Comparison of ENCODE assay signal across 19 mouse cellular contexts in genomic region chr2:92658293-92659150, GRCm38 (mm10). TPM values are rescaled to one million over a fixed set of nuclear protein-coding genes. Genes with fewer than 3 reads are reported as not detected.
A peak's percentile ranks its signal among the peaks of the same experiment; 100 is the strongest.
DNase-seq lines count a peak whose midpoint lies in the region; ATAC-seq and TF ChIP-seq lines count a peak whose summit lies in the region.
"Had no signal": no experiment of that assay in that cellular context is flagged by ENCODE, and none has a peak within 500 bp of the region (broad histone marks: within the 10 kb centered on the region; RNA-seq: fewer than 3 reads in every experiment).

No protein-coding gene starts in this region.

- no peaks in the 10 kb centered on the region for H3K27me3 ChIP-seq in forebrain, embryonic 13.5 days
- H3K27me3 ChIP-seq in forebrain, embryonic 16.5 days (replicated peaks; ENCODE audit: control insufficient read depth, insufficient read depth, low read length): no peaks in the 10 kb centered on the region
- peaks cover 38% of the 10 kb centered on the region for H3K27me3 ChIP-seq in CH12.LX (replicated peaks)
- H3K27me3 ChIP-seq in midbrain, embryonic 15.5 days (replicated peaks): no peaks in the 10 kb centered on the region
- H3K27me3 ChIP-seq: embryonic facial prominence, embryonic 15.5 days; heart, embryonic 12.5 days; hindbrain, embryonic 15.5 days had no signal

- H3K27ac ChIP-seq in forebrain, embryonic 13.5 days: no peak overlapping the region
- no peak overlapping the region for H3K27ac ChIP-seq in forebrain, embryonic 16.5 days (ENCODE audit: low read length)
- H3K27ac ChIP-seq in CH12.LX (ENCODE audit: insufficient read depth, low read depth): no peak overlapping the region
- no peak overlapping the region for H3K27ac ChIP-seq in midbrain, embryonic 15.5 days
- H3K27ac ChIP-seq: embryonic facial prominence, embryonic 15.5 days; gastrocnemius, adult 2 months; hindbrain, embryonic 15.5 days had no signal

- no peak for TF ChIP-seq EP300 in CH12.LX (IDR thresholded peaks at IDR 0.05; ENCODE audit: low read length)

- no peak for TF ChIP-seq CTCF in CH12.LX (conservative IDR thresholded peaks at IDR 0.05 in 1 of 2, IDR thresholded peaks at IDR 0.05 in 1 of 2; ENCODE audit: low read depth in 2 of 2, low read length in 2 of 2)

- no peak for TF ChIP-seq RAD21 in CH12.LX (IDR thresholded peaks at IDR 0.05; ENCODE audit: low read depth, low read length)

- no peaks in the 10 kb centered on the region for H3K9me3 ChIP-seq in forebrain, embryonic 13.5 days (replicated peaks)
- no peaks in the 10 kb centered on the region for H3K9me3 ChIP-seq in forebrain, embryonic 16.5 days (ENCODE audit: control insufficient read depth, low read length)
- H3K9me3 ChIP-seq in CH12.LX (replicated peaks; ENCODE audit: low read length): peaks cover 7% of the 10 kb centered on the region
- no peaks in the 10 kb centered on the region for H3K9me3 ChIP-seq in midbrain, embryonic 15.5 days
- H3K9me3 ChIP-seq: embryonic facial prominence, embryonic 15.5 days; heart, embryonic 12.5 days; hindbrain, embryonic 15.5 days had no signal

- 0 out of 2 replicates have a peak, but pooled peaks cover 7% of the 10 kb centered on the region for H3K4me1 ChIP-seq in forebrain, embryonic 13.5 days
- no peaks in the 10 kb centered on the region for H3K4me1 ChIP-seq in forebrain, embryonic 16.5 days (replicated peaks; ENCODE audit: control insufficient read depth, insufficient read depth, low read length)
- H3K4me1 ChIP-seq in CH12.LX (ENCODE audit: control insufficient read depth in 1 of 2, insufficient read depth in 2 of 2): peaks cover under 1 to 29% of the 10 kb centered on the region in 2 experiments; a peak in 2 of 4 replicates
- H3K4me1 ChIP-seq in midbrain, embryonic 15.5 days: no peaks in the 10 kb centered on the region
- H3K4me1 ChIP-seq: embryonic facial prominence, embryonic 15.5 days; heart, embryonic 12.5 days; hindbrain, embryonic 15.5 days had no signal

- WGBS in forebrain, embryonic 13.5 days: 26% methylated on average over 1 of the region's 1 CpGs
- WGBS in forebrain, embryonic 16.5 days: 25% methylated on average over 1 of the region's 1 CpGs
- WGBS in midbrain, embryonic 15.5 days: 22% methylated on average over 1 of the region's 1 CpGs

- H3K79me2 ChIP-seq in CH12.LX (replicated peaks; ENCODE audit: control insufficient read depth, extremely low read depth, insufficient read depth, poor library complexity, severe bottlenecking): no peaks in the 10 kb centered on the region

- no peak overlapping the region for H3K4me3 ChIP-seq in forebrain, embryonic 13.5 days
- no peak overlapping the region for H3K4me3 ChIP-seq in forebrain, embryonic 16.5 days (replicated peaks; ENCODE audit: low read length)
- no peak overlapping the region for H3K4me3 ChIP-seq in CH12.LX (replicated peaks in 1 of 3; ENCODE audit: low read depth in 2 of 3, low read length in 2 of 3, poor library complexity in 1 of 3)
- H3K4me3 ChIP-seq in midbrain, embryonic 15.5 days: no peak overlapping the region
- H3K4me3 ChIP-seq: embryonic facial prominence, embryonic 15.5 days; erythroblast, embryonic 14.5 days; gastrocnemius, adult 2 months; heart, embryonic 12.5 days; hindbrain, embryonic 15.5 days had no signal

- H3K9ac ChIP-seq in forebrain, embryonic 13.5 days: no peak overlapping the region
- H3K9ac ChIP-seq in forebrain, embryonic 16.5 days (replicated peaks; ENCODE audit: low read depth, low read length): no peak overlapping the region
- no peak overlapping the region for H3K9ac ChIP-seq in CH12.LX (ENCODE audit: insufficient read depth, low read depth)
- H3K9ac ChIP-seq in midbrain, embryonic 15.5 days: no peak overlapping the region
- H3K9ac ChIP-seq: embryonic facial prominence, embryonic 15.5 days; heart, embryonic 12.5 days; hindbrain, embryonic 15.5 days had no signal

- no peak for TF ChIP-seq POLR2A in CH12.LX (IDR thresholded peaks at IDR 0.05; ENCODE audit: low read depth, low read length)

- in situ Hi-C loops in CH12.LX (cut with MboI; ENCODE audit: low pct_ligation_motif_present, low pct_unique_long_range_greater_than_20kb, low sequenced_read_pairs): no loop called here

- DNase-seq in CH12.LX (ENCODE audit: extremely low read depth) (no peak), ZHBTc4 (ENCODE audit: low read depth, low spot score) (peak; percentile 42)
- DNase-seq in adrenal gland, postnatal 36 days: no peak
- no peak for DNase-seq in cerebellum, postnatal 36 days
- DNase-seq: adrenal gland, postnatal 10 days; cerebellum, adult 18-20 months; cerebellum, adult 9-11 months; embryo, embryonic 11 days; gastrocnemius, adult 2 months; gastrocnemius, postnatal 25 days had no signal

- dilution Hi-C loops in CH12.LX (cut with MboI; ENCODE audit: extremely low pct_ligation_motif_present, extremely low pct_unique_long_range_greater_than_20kb, low sequenced_read_pairs): no loop called here

- H3K36me3 ChIP-seq in forebrain, embryonic 13.5 days (ENCODE audit: poor library complexity, severe bottlenecking): no peaks in the 10 kb centered on the region
- no peaks in the 10 kb centered on the region for H3K36me3 ChIP-seq in forebrain, embryonic 16.5 days (ENCODE audit: control insufficient read depth, insufficient read depth)
- H3K36me3 ChIP-seq in CH12.LX (replicated peaks in 1 of 2; ENCODE audit: control insufficient read depth in 1 of 2, insufficient read depth in 1 of 2, low read length in 1 of 2): no peaks in the 10 kb centered on the region
- no peaks in the 10 kb centered on the region for H3K36me3 ChIP-seq in midbrain, embryonic 15.5 days (replicated peaks)
- H3K36me3 ChIP-seq: embryonic facial prominence, embryonic 15.5 days; heart, embryonic 12.5 days; hindbrain, embryonic 15.5 days had no signal

- no peak overlapping the region for H3K4me2 ChIP-seq in forebrain, embryonic 13.5 days
- no peak overlapping the region for H3K4me2 ChIP-seq in forebrain, embryonic 16.5 days (ENCODE audit: low read length)
- no peak overlapping the region for H3K4me2 ChIP-seq in CH12.LX (ENCODE audit: insufficient read depth, low read depth, poor library complexity, severe bottlenecking)
- no peak overlapping the region for H3K4me2 ChIP-seq in midbrain, embryonic 15.5 days
- H3K4me2 ChIP-seq: embryonic facial prominence, embryonic 15.5 days; heart, embryonic 12.5 days; hindbrain, embryonic 15.5 days had no signal

- 0 out of 2 replicates have a peak, but pooled peaks have one; percentile 27 for ATAC-seq in forebrain, embryonic 13.5 days
- ATAC-seq in forebrain, embryonic 16.5 days: no peak
- ATAC-seq in midbrain, embryonic 15.5 days (replicated peaks): 0 out of 2 replicates have a peak, but pooled peaks have one; percentile 33
- ATAC-seq: inflammation-experienced regulatory T-cells, adult 6 months had no signal

TF ChIP-seq in CH12.LX, 34 proteins besides CTCF, POLR2A, EP300 and RAD21:
- TF ChIP-seq SIN3A (IDR thresholded peaks at IDR 0.05; ENCODE audit: low read length) (no peak), NRF1 (IDR thresholded peaks at IDR 0.05; ENCODE audit: low read depth, low read length) (no peak), MAFK (IDR thresholded peaks at IDR 0.05; ENCODE audit: insufficient replicate concordance, low read length) (peak; percentile 75), BHLHE40 (IDR thresholded peaks at IDR 0.05; ENCODE audit: low read depth, low read length) (no peak), E2F4 (IDR thresholded peaks at IDR 0.05; ENCODE audit: insufficient replicate concordance, low read depth, low read length) (no peak), JUND (conservative IDR thresholded peaks at IDR 0.05; ENCODE audit: low read depth, low read length) (no peak), USF1 (IDR thresholded peaks at IDR 0.05; ENCODE audit: low read depth, low read length) (no peak), POLR2AphosphoS2 (IDR thresholded peaks at IDR 0.05; ENCODE audit: low read depth, low read length) (no peak)

RNA-seq across cellular contexts. Expression of gene Chst1, which starts 59.0 kb away (rescaled TPM):
- polyA plus RNA-seq in forebrain, embryonic 13.5 days (2015; fragmentation: Nextera tagmentation; extraction: Ambion mirVana): 13.9 and 18.9 TPM in 2 replicates
- polyA plus RNA-seq in forebrain, embryonic 16.5 days (2015; fragmentation: Nextera tagmentation; extraction: Ambion mirVana): 18.8 and 27.3 TPM in 2 replicates
- total RNA-seq in CH12.LX (2012; rRNA removed): not detected in 2 replicates
- total RNA-seq in CH12.LX (2014; rRNA removed): not detected in 2 replicates
- polyA plus RNA-seq in CH12.LX (2012; ENCODE audit: insufficient read length, low read depth): not detected in 2 replicates
- 48.0 and 49.6 TPM in 2 replicates for polyA plus RNA-seq in midbrain, embryonic 15.5 days (2015; fragmentation: Nextera tagmentation; extraction: Ambion mirVana)
- 10 to 100 TPM; 10.2 to 15.1 TPM for total RNA-seq in adrenal gland, postnatal 36 days (2021)
- total RNA-seq: granulocyte monocyte progenitor cell, adult 5-6 weeks had no signal
- polyA plus RNA-seq: erythroblast, embryonic 14.5 days; inflammation-experienced regulatory T-cells, adult 6 months had no signal

Comparison
In these comparisons a context has a peak if more than half of its experiments do, and no peak if none do; other contexts are left out.
1. RNA of gene Chst1, which starts 59.0 kb away (polyA plus RNA-seq): 48.0 to 49.6 TPM in midbrain, embryonic 15.5 days, 18.8 to 27.3 TPM in forebrain, embryonic 16.5 days and 13.9 to 18.9 TPM in forebrain, embryonic 13.5 days; not detected in CH12.LX; every median in the first group is over 10 times any median in the second.